Mouse (Mus musculus): Measurements from ENCODE around the gene Rnf216.

DNA sequence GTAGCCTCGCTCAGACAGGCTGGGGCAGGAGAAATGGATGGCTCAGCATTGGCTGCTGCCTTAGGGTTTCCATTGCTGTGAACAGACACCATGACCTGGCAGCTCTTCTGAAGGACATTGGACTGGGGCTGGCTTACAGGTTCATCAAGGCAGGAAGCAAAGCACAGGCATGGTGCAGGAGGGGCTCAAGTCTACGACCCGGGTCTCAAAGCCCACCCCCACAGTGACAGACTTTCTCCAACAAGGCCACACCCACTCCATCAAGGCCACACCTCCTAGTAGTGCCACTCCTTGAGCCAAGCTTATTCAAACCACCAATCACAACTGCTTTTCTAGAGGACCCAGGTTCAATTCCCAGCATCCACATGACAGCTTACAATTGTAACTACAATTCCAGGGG lies 138.8 kb downstream of the Rnf216 start:
- TF ChIP-seq CTCF (IDR thresholded peaks at IDR 0.05; ENCODE audit: insufficient read depth, low read depth, low read length) (no peak), POLR2A (IDR thresholded peaks at IDR 0.05; ENCODE audit: insufficient read depth, low read depth, low read length) (no peak)

All from olfactory bulb, adult 2 months (tissue).